Mouse (Mus musculus) lung, embryonic 16.5 days (tissue): ENCODE measurements around the gene Osmr. TPM values are rescaled to one million over a fixed set of nuclear protein-coding genes. Genes with fewer than 3 reads are reported as not detected.
"Not testable (repeated sequence)": the region's sequence is repeated elsewhere in the genome, so short reads cannot be mapped to it uniquely, and the experiment has no call there.

Source experiments
- ATAC-seq: fragments of 200-750 bp; cut with Nextera tagmentation; 2 replicates; pipeline ENCODE4 v1.8.0; 2017; ENCODE audit warnings: low read depth, mild to moderate bottlenecking, moderate library complexity
- H3K27ac ChIP-seq: fragments of 300-500 bp; sonication (generic); 2 replicates; pipeline ENCODE4 v1.5.1; 2014; ENCODE audit warnings: mild to moderate bottlenecking, control low read depth, low read length
- H3K27me3 ChIP-seq: fragments of 300-500 bp; sonication (generic); 2 replicates; pipeline ENCODE4 v1.6.1; 2014; ENCODE audit warnings: low read depth, low read length, mixed read lengths; ENCODE audit not compliant: control insufficient read depth, insufficient read depth
- H3K36me3 ChIP-seq: fragments of 300-500 bp; sonication (generic); 2 replicates; pipeline ENCODE4 v1.6.1; 2014; ENCODE audit warnings: low read length; ENCODE audit not compliant: control insufficient read depth, insufficient read depth
- H3K4me1 ChIP-seq: fragments of 300-500 bp; sonication (generic); replicated peaks from 2 replicates; pipeline ENCODE4 v1.6.1; 2014; ENCODE audit warnings: low read length, mixed read lengths; ENCODE audit not compliant: control insufficient read depth, insufficient read depth
- H3K4me2 ChIP-seq: fragments of 300-500 bp; sonication (generic); 2 replicates; pipeline ENCODE4 v1.6.1; 2014; ENCODE audit warnings: low read depth, low read length, control low read depth
- H3K4me3 ChIP-seq: fragments of 300-500 bp; sonication (generic); 2 replicates; pipeline ENCODE4 v1.5.1; 2014; ENCODE audit warnings: mild to moderate bottlenecking, low read length, control low read depth
- H3K9ac ChIP-seq: fragments of 300-500 bp; sonication (generic); 2 replicates; pipeline ENCODE4 v1.6.1; 2014; ENCODE audit warnings: low read length, control low read depth
- H3K9me3 ChIP-seq: fragments of 300-500 bp; sonication (generic); 2 replicates; pipeline ENCODE4 v1.6.1; 2016; ENCODE audit warnings: low read length; ENCODE audit not compliant: control insufficient read depth
- WGBS: fragments of 180-500 bp; shearing (Covaris S2); extraction: QIAGEN DNeasy Blood & Tissue Kit; methylation state at CpG from one replicate; pipeline ENCODE4 v1.1.7; 2014; 5-methylcytosine and 5-hydroxymethylcytosine counted together
- polyA plus RNA-seq: library from polyadenylated mRNA; unstranded; fragments of >200 nt; fragmentation: Nextera tagmentation; extraction: Ambion mirVana; gene quantifications from 2 replicates; pipeline ENCODE4 v1.2.1, GENCODE M21; 2015

The Osmr gene
- polyA plus RNA-seq, 1 experiment from 2014 or later = 2.7 TPM

DNA sequence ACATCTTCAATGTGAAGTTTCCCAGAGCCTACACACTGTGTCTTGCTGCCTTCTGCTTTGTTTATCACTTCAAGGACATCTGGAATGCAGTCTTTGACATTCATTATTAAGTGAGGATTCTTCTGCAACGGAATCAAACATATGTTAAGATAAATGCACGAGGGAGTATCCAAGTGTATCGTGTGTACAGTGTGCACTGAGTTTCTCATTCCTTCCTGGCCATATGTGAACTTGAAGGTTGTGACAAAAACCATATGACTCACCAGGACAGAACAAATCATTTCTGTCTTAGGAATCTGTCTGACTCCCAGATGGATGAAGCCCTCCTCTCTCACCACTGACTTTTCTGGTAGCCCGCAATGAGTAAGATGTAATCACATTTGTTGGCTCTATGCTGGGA lies 59.0 kb downstream of the Osmr start:
- 55% methylated on average over 4 of the region's 4 CpGs for WGBS
- H3K36me3 ChIP-seq = no peaks in the 10 kb centered on the region
- H3K4me2 ChIP-seq = no peak overlapping the region
- no peaks in the 10 kb centered on the region for H3K9me3 ChIP-seq
- no peak overlapping the region for H3K4me3 ChIP-seq
- no peaks in the 10 kb centered on the region for H3K4me1 ChIP-seq
- H3K27me3 ChIP-seq = no peaks in the 10 kb centered on the region
- no peak overlapping the region for H3K27ac ChIP-seq
- no peak overlapping the region for H3K9ac ChIP-seq
- ATAC-seq = no peak

- not testable (repeated sequence) for H3K9me3 ChIP-seq, H3K27ac ChIP-seq, H3K9ac ChIP-seq, H3K4me1 ChIP-seq, H3K4me3 ChIP-seq, H3K4me2 ChIP-seq, H3K27me3 ChIP-seq, ATAC-seq
- 97% methylated on average over 8 of the region's 8 CpGs for WGBS
- H3K36me3 ChIP-seq = peaks cover 28% of the 10 kb centered on the region
Observed at GRCm38 (mm10) chr15:6801212-6801611, 73.6 kb downstream of the Osmr start.

- Histone ChIP-seq H3K9me3 (no peaks in the 10 kb centered on the region), H3K27me3 (no peaks in the 10 kb centered on the region), H3K9ac (no peak overlapping the region), H3K4me2 (no peak overlapping the region), H3K4me3 (no peak overlapping the region), H3K27ac (no peak overlapping the region), H3K36me3 (peaks cover 60% of the 10 kb centered on the region), H3K4me1 (0 out of 2 replicates have a peak, but pooled peaks cover 3% of the 10 kb centered on the region)
- no peak for ATAC-seq
- 76% methylated on average over 7 of the region's 7 CpGs for WGBS
Observed at GRCm38 (mm10) chr15:6792846-6793245, 81.9 kb downstream of the Osmr start.

- Histone ChIP-seq H3K36me3 (peaks cover 62% of the 10 kb centered on the region), H3K27ac (no peak overlapping the region), H3K27me3 (no peaks in the 10 kb centered on the region), H3K9me3 (no peaks in the 10 kb centered on the region), H3K4me2 (no peak overlapping the region), H3K4me1 (0 out of 2 replicates have a peak, but pooled peaks cover 3% of the 10 kb centered on the region), H3K4me3 (no peak overlapping the region), H3K9ac (no peak overlapping the region)
- whole genome bisulfite sequencing = 71% methylated on average over 11 of the region's 11 CpGs
- peak; percentile 69 for ATAC-seq
Observed at GRCm38 (mm10) chr15:6791648-6792047, 83.1 kb downstream of the Osmr start.

DNA sequence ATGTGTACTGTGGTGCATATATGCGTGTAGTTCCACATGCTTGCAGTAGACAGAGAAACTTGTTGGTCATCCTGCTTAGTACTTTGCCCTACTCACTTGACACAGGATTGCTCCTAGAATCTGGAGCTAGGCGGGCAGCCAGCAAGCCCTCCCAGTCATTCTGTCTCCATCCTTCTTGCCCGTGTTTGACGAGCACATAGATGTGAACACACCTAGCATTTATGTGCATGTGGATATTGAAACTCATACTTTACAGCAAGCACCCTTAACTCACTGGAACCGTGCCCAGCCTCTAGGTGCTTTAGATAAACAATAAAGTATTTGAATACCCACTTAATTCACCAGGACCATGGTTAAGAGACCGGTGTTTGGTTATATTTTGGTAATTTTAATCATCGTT lies 84.8 kb downstream of the Osmr start:
- Histone ChIP-seq H3K4me1 (0 out of 2 replicates have a peak, but pooled peaks cover 3% of the 10 kb centered on the region), H3K9ac (no peak overlapping the region), H3K27ac (peak overlapping the region; percentile 43; the same call in 1 of the 2 replicates), H3K4me2 (no peak overlapping the region), H3K27me3 (no peaks in the 10 kb centered on the region), H3K36me3 (peaks cover 62% of the 10 kb centered on the region), H3K9me3 (no peaks in the 10 kb centered on the region), H3K4me3 (no peak overlapping the region)
- 62% methylated on average over 7 of the region's 7 CpGs for WGBS
- ATAC-seq = peak; percentile 70

GRCm38 (mm10) chr15:6787236-6787635 lies 87.5 kb downstream of the Osmr start:
- peaks cover 57% of the 10 kb centered on the region for H3K36me3 ChIP-seq
- no peak for ATAC-seq
- no peak overlapping the region for H3K4me2 ChIP-seq
- no peak overlapping the region for H3K9ac ChIP-seq
- H3K27ac ChIP-seq = no peak overlapping the region
- no peaks in the 10 kb centered on the region for H3K27me3 ChIP-seq
- no peaks in the 10 kb centered on the region for H3K9me3 ChIP-seq
- WGBS = 94% methylated on average over 10 of the region's 10 CpGs
- no peak overlapping the region for H3K4me3 ChIP-seq
- 0 out of 2 replicates have a peak, but pooled peaks cover 3% of the 10 kb centered on the region for H3K4me1 ChIP-seq

GRCm38 (mm10) chr15:6786212-6786611 lies 88.6 kb downstream of the Osmr start:
- H3K9ac ChIP-seq = no peak overlapping the region
- ATAC-seq = no peak
- WGBS = 89% methylated on average over 10 of the region's 10 CpGs
- H3K4me3 ChIP-seq = no peak overlapping the region
- no peak overlapping the region for H3K4me2 ChIP-seq
- 0 out of 2 replicates have a peak, but pooled peaks cover 3% of the 10 kb centered on the region for H3K4me1 ChIP-seq
- no peaks in the 10 kb centered on the region for H3K27me3 ChIP-seq
- H3K36me3 ChIP-seq = peaks cover 53% of the 10 kb centered on the region
- H3K27ac ChIP-seq = no peak overlapping the region
- H3K9me3 ChIP-seq = no peaks in the 10 kb centered on the region

GRCm38 (mm10) chr15:6772265-6772664 lies 102.5 kb downstream of the Osmr start:
- Histone ChIP-seq H3K4me3 (no peak overlapping the region), H3K4me1 (no peaks in the 10 kb centered on the region), H3K27ac (no peak overlapping the region), H3K9me3 (no peaks in the 10 kb centered on the region), H3K9ac (no peak overlapping the region), H3K27me3 (no peaks in the 10 kb centered on the region), H3K4me2 (no peak overlapping the region), H3K36me3 (peaks cover 29% of the 10 kb centered on the region)
- ATAC-seq = no peak
- 82% methylated on average over 3 of the region's 3 CpGs for WGBS
